Mouse (Mus musculus) heart, adult 2 months (tissue): ENCODE results near the gene Phf7. TPM values are rescaled to one million over a fixed set of nuclear protein-coding genes. Genes with fewer than 3 reads are reported as not detected.

Source experiments
- DNase-seq, 2 experiments: peaks; one replicate each; pipeline ENCODE4 v3.0.0; 2021
- H3K27ac ChIP-seq: fragments of 200-600 bp; 2 replicates; pipeline ENCODE4 v1.8.1; 2022
- H3K27me3 ChIP-seq: fragments of 200-500 bp; 2 replicates; pipeline ENCODE4 v1.6.1; 2012; ENCODE audit warnings: mild to moderate bottlenecking, low read length, inconsistent platforms, mixed read lengths; ENCODE audit not compliant: control insufficient read depth, insufficient read depth
- H3K36me3 ChIP-seq: fragments of 200-500 bp; 2 replicates; pipeline ENCODE4 v1.6.1; 2012; ENCODE audit warnings: low read length, inconsistent platforms; ENCODE audit not compliant: control insufficient read depth, insufficient read depth
- H3K4me1 ChIP-seq: fragments of 200-500 bp; 2 replicates; pipeline ENCODE4 v1.6.1; 2011; ENCODE audit warnings: low read length; ENCODE audit not compliant: control insufficient read depth, insufficient read depth
- H3K4me3 ChIP-seq: fragments of 200-600 bp; 2 replicates; pipeline ENCODE4 v1.8.1; 2022
- H3K79me2 ChIP-seq: fragments of 200-500 bp; replicated peaks from 2 replicates; pipeline ENCODE4 v1.6.1; 2012; ENCODE audit warnings: mild to moderate bottlenecking, inconsistent platforms, low read length, moderate library complexity, mixed read lengths; ENCODE audit not compliant: control insufficient read depth, insufficient read depth
- H3K9ac ChIP-seq: fragments of 200-500 bp; 2 replicates; pipeline ENCODE4 v1.6.1; 2012; ENCODE audit warnings: low read depth, mild to moderate bottlenecking, control low read depth, inconsistent platforms, low read length, mixed read lengths
- CTCF ChIP-seq: fragments of 200-600 bp; IDR thresholded peaks from 2 replicates; pipeline ENCODE4 v1.8.1; 2022; ENCODE audit warnings: antibody characterized with exemption, mild to moderate bottlenecking, moderate library complexity
- EP300 ChIP-seq: fragments of 200-500 bp; IDR thresholded peaks from 2 replicates; pipeline ENCODE4 v1.6.1; 2011; ENCODE audit warnings: low read depth, low read length, control low read depth; ENCODE audit not compliant: insufficient read depth
- POLR2A ChIP-seq: fragments of 200-500 bp; IDR thresholded peaks from 2 replicates; pipeline ENCODE4 v1.6.1; 2011; ENCODE audit warnings: mild to moderate bottlenecking, low read depth, low read length, control low read depth; ENCODE audit not compliant: insufficient read depth
- WGBS: fragments of 180-500 bp; shearing (Covaris S2); methylation state at CpG from one replicate; pipeline ENCODE4 v1.1.7; 2018; 5-methylcytosine and 5-hydroxymethylcytosine counted together
- intact Hi-C: fragments of 180-260 bp; cut with DNase I; formaldehyde crosslinking; loops from one replicate; pipeline ENCODE4 v1.15.1; 2025
- polyA plus RNA-seq: library from polyadenylated mRNA; depleted of rRNA; stranded (reverse); fragments of >200 nt; gene quantifications from 2 replicates; pipeline ENCODE4 v1.2.3, GENCODE M21; 2012
- total RNA-seq, 2 experiments: library from RNA; stranded (reverse); gene quantifications; 2 replicates each; pipeline ENCODE4 v1.2.3; 2021

Gene Phf7
- total and polyA plus RNA-seq, 3 experiments, result 2.9 to 3.6 (median 3.1) TPM

GRCm38 (mm10) chr14:31213868-31214267 is 37.2 kb downstream of the Phf7 start:
- H3K36me3 ChIP-seq, result no peaks in the 10 kb centered on the region
- DNase-seq, result peak; percentile 33 to 49
- TF ChIP-seq EP300 (0 out of 2 replicates have a peak, but pooled peaks have one; percentile 8), POLR2A (peak; percentile 42), CTCF (no peak)
- WGBS, result 61% methylated on average over 8 of the region's 8 CpGs
- H3K27ac ChIP-seq, result no peak overlapping the region; the same call in 1 of the 2 replicates
- H3K9ac ChIP-seq, result no peak overlapping the region
- intact Hi-C loops, result no loop called here
- H3K27me3 ChIP-seq, result no peaks in the 10 kb centered on the region
- no peak overlapping the region for H3K4me3 ChIP-seq
- H3K4me1 ChIP-seq, result peaks cover 7% of the 10 kb centered on the region
- no peaks in the 10 kb centered on the region for H3K79me2 ChIP-seq

- no peak overlapping the region for H3K4me3 ChIP-seq
- no peaks in the 10 kb centered on the region for H3K36me3 ChIP-seq
- 63% methylated on average over 3 of the region's 3 CpGs for WGBS
- TF ChIP-seq POLR2A (peak; percentile 26), CTCF (no peak)
- DNase-seq, result no peak
- peaks cover 6% of the 10 kb centered on the region for H3K4me1 ChIP-seq
- peak overlapping the region; percentile 23; the same call in 1 of the 2 replicates for H3K27ac ChIP-seq
- no peaks in the 10 kb centered on the region for H3K27me3 ChIP-seq
- intact Hi-C loops, result no loop called here
- H3K9ac ChIP-seq, result no peak overlapping the region
- no peaks in the 10 kb centered on the region for H3K79me2 ChIP-seq
Observed at GRCm38 (mm10) chr14:31212499-31212898, 38.6 kb downstream of the Phf7 start.

DNA sequence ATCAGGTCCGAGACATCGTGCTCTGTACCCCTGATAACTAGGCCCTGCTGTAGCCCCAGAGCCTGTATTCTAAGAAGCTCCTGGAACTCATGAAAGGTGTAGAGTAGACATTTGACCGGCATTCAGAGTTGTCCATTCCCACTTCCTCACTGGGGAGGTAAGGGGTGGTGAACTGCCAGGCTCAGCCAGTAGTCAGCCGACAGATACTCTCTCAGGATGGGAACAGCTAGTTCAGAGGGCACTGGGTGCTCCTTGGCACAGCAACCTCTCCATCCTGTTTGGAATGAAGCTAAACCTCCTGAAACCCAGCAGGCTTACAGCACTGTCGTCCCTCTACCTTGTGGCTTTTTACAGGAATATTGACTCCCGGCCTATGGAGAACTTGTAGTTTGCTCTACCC is 39.3 kb downstream of the Phf7 start:
- peak; percentile 16 for TF ChIP-seq POLR2A
- TF ChIP-seq EP300, result no peak
- DNase-seq, result no peak
- Histone ChIP-seq H3K4me1 (peaks cover 6% of the 10 kb centered on the region), H3K9ac (no peak overlapping the region), H3K79me2 (no peaks in the 10 kb centered on the region), H3K36me3 (no peaks in the 10 kb centered on the region), H3K27me3 (no peaks in the 10 kb centered on the region), H3K4me3 (no peak overlapping the region), H3K27ac (peak overlapping the region; percentile 23; the same call in 1 of the 2 replicates)
- intact Hi-C loops, result no loop called here
- 77% methylated on average over 6 of the region's 6 CpGs for WGBS

DNA sequence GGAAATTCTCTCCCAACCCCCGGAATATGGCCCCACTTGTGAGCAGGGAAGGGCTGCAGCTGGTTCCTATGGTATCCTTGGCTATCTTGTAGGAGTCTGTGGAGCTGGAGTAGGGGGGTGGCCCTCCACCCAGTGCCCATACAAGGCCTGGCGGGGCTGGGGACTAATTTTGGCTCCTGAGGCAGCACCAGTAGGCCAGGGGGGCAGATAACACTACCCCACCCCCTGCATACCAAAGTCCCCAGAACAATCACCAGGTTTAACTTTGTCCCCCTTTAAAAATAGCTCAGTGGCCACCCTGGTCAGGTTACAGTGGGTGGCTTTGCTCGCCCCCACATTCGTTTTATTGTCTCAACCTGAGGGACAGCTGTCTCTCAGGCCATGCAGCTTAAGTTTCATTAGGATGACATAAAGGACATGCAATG is 42.0 kb downstream of the Phf7 start:
- peak overlapping the region; percentile 98 for H3K27ac ChIP-seq
- TF ChIP-seq EP300 (peak; percentile 65; the same call in 1 of the 2 replicates), CTCF (no peak), POLR2A (peak; percentile 82)
- peak overlapping the region; percentile 78 for H3K9ac ChIP-seq
- peak overlapping the region; percentile 44 for H3K4me3 ChIP-seq
- intact Hi-C loops, result loop anchor here (5.0 kb wide), 1 partner anchor 128 kb away; the partner anchor contains the start of gene Capn7
- H3K27me3 ChIP-seq, result no peaks in the 10 kb centered on the region
- WGBS, result 57% methylated on average over 4 of the region's 4 CpGs
- H3K79me2 ChIP-seq, result no peaks in the 10 kb centered on the region
- no peaks in the 10 kb centered on the region; the same call in 1 of the 2 replicates for H3K36me3 ChIP-seq
- H3K4me1 ChIP-seq, result peaks cover 6% of the 10 kb centered on the region
- DNase-seq, result peak; percentile 59 to 81

DNA sequence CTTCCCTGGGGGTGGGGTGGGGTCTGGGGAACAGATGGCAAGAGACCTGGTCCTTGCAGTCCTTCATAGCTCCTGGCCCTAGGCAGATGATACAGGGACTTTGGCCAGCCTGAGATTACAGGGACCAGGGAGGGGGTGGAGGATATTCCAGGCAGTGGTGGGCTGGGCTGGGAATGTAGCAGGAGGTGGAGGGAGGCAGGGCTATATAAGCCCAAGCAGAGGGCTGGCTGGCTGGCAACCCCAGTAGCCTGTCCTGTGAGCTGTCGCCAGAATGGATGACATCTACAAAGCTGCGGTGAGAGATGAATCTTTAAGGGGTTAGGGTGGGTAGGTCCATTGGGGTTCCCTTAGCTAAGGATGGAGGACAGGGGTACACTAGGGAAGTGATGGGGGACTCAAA is 43.0 kb downstream of the Phf7 start, which contains the start of gene Tnnc1:
Tnnc1 (plus strand) TSS at position 229 of the 400 bp plus-strand sequence.
- peak; percentile 67 to 74 for DNase-seq

GRCm38 (mm10) chr14:31207070-31207830 is 43.9 kb downstream of the Phf7 start:
- Histone ChIP-seq H3K9ac (peak overlapping the region; percentile 75), H3K4me1 (peaks cover 6% of the 10 kb centered on the region), H3K27me3 (no peaks in the 10 kb centered on the region), H3K4me3 (peak overlapping the region; percentile 67), H3K79me2 (no peaks in the 10 kb centered on the region), H3K27ac (peak overlapping the region; percentile 98), H3K36me3 (peaks cover 3% of the 10 kb centered on the region)
- intact Hi-C loops, result loop anchor here (5.0 kb wide), 1 partner anchor 130 kb away; the partner anchor contains the start of gene Capn7
- DNase-seq, result peak; percentile 42 to 54
- WGBS, result 56% methylated on average over 13 of the region's 13 CpGs
- TF ChIP-seq CTCF (no peak), POLR2A (no peak), EP300 (no peak)

More for the DNA sequence above, 43.0 kb downstream of the Phf7 start, which contains the start of gene Tnnc1:
- peak within 1 kb of the TSS; percentile 67 for H3K4me3 ChIP-seq
- peak; percentile 95 for TF ChIP-seq POLR2A
- peak; percentile 88 for TF ChIP-seq EP300
- no peak for TF ChIP-seq CTCF
- WGBS, result 69% methylated on average over 2 of the region's 2 CpGs
- peak within 1 kb of the TSS; percentile 78 for H3K9ac ChIP-seq
- peak within 1 kb of the TSS; percentile 98 for H3K27ac ChIP-seq
- H3K4me1 ChIP-seq, result peaks cover 6% of the 10 kb centered on the region
- peaks cover 3% of the 10 kb centered on the region for H3K36me3 ChIP-seq
- intact Hi-C loops, result loop anchor here (5.0 kb wide), 1 partner anchor 129 kb away; the partner anchor contains the start of gene Capn7
- no peaks in the 10 kb centered on the region for H3K79me2 ChIP-seq
- H3K27me3 ChIP-seq, result no peaks in the 10 kb centered on the region
